Mouse (Mus musculus) v-Abl transformed pro-B cells (cell line): Measurements from ENCODE around the gene Sez6l2.

Experiments used
- in situ Hi-C, 2 experiments: fragments of 400-800 bp; cut with MboI; formaldehyde crosslinking; loops; one replicate each; pipeline ENCODE4 v1.15.1; 2025; ENCODE audit not compliant: unreplicated experiment in 2 of 2

Gene Sez6l2

GRCm38 (mm10) chr7:126996449-126996848, 46.1 kb downstream of the Sez6l2 start:
- in situ Hi-C loops = no loop called here

- in situ Hi-C loops = no loop called here
Observed at GRCm38 (mm10) chr7:126999568-126999967, 49.2 kb downstream of the Sez6l2 start.

GRCm38 (mm10) chr7:127003620-127004019, 53.3 kb downstream of the Sez6l2 start:
- in situ Hi-C loops = loop anchor here in 1 of 2 experiments (10.0 kb wide), 1 partner anchor 49 kb away; the partner anchor contains the start of gene Sez6l2

GRCm38 (mm10) chr7:127004122-127004875, 53.9 kb downstream of the Sez6l2 start:
- in situ Hi-C loops = loop anchor here in 1 of 2 experiments (10.0 kb wide), 1 partner anchor 49 kb away; the partner anchor contains the start of gene Sez6l2

GRCm38 (mm10) chr7:127007313-127008024, 57.1 kb downstream of the Sez6l2 start:
- in situ Hi-C loops = loop anchor here in 1 of 2 experiments (10.0 kb wide), 1 partner anchor 53 kb away; the partner anchor contains the start of gene Sez6l2

GRCm38 (mm10) chr7:127008239-127009019, 58.1 kb downstream of the Sez6l2 start:
- in situ Hi-C loops = loop anchor here in 1 of 2 experiments (10.0 kb wide), 1 partner anchor 54 kb away; the partner anchor contains the start of gene Sez6l2

GRCm38 (mm10) chr7:127009307-127010085, 59.1 kb downstream of the Sez6l2 start:
- in situ Hi-C loops = loop anchor here (5.0 to 10.0 kb wide), 2 partner anchors 32 to 55 kb away; partner anchors contain the start of genes Cdipt (in 1 of the 2), Cdiptos (in 1 of the 2) and Sez6l2 (in 1 of the 2)

- in situ Hi-C loops = loop anchor here in 1 of 2 experiments (5.0 kb wide), 1 partner anchor 34 kb away; the partner anchor contains the start of genes Cdipt and Cdiptos
Observed at GRCm38 (mm10) chr7:127011051-127011450, 60.7 kb downstream of the Sez6l2 start.

- in situ Hi-C loops = loop anchor here in 1 of 2 experiments (5.0 kb wide), 1 partner anchor 34 kb away; the partner anchor contains the start of genes Cdipt and Cdiptos
Observed at GRCm38 (mm10) chr7:127011717-127012116, 61.4 kb downstream of the Sez6l2 start.

GRCm38 (mm10) chr7:127012374-127012773, 62.0 kb downstream of the Sez6l2 start:
- in situ Hi-C loops = loop anchor here in 1 of 2 experiments (5.0 kb wide), 1 partner anchor 35 kb away; the partner anchor contains the start of genes Cdipt and Cdiptos

GRCm38 (mm10) chr7:127012845-127013244, 62.5 kb downstream of the Sez6l2 start:
- in situ Hi-C loops = loop anchor here in 1 of 2 experiments (5.0 kb wide), 1 partner anchor 36 kb away; the partner anchor contains the start of genes Cdipt and Cdiptos

GRCm38 (mm10) chr7:127013385-127013784, 63.0 kb downstream of the Sez6l2 start:
- in situ Hi-C loops = loop anchor here in 1 of 2 experiments (5.0 kb wide), 1 partner anchor 36 kb away; the partner anchor contains the start of genes Cdipt and Cdiptos

GRCm38 (mm10) chr7:127014320-127014719, 64.0 kb downstream of the Sez6l2 start, which contains the start of gene Mvp:
TSS of gene Mvp (minus strand) at chr7:127014621.
- in situ Hi-C loops = loop anchor here in 1 of 2 experiments (5.0 kb wide), 1 partner anchor 37 kb away; the partner anchor contains the start of genes Cdipt and Cdiptos

- in situ Hi-C loops = loop anchor here (5.0 kb wide), 3 partner anchors 38 to 183 kb away; partner anchors contain the start of genes 4930451I11Rik (in 1 of the 2), Cdipt (in 1 of the 2) and Cdiptos (in 1 of the 2)
Observed at GRCm38 (mm10) chr7:127014993-127015392, 64.6 kb downstream of the Sez6l2 start.

GRCm38 (mm10) chr7:127016081-127016480, 65.7 kb downstream of the Sez6l2 start:
- in situ Hi-C loops = loop anchor here (5.0 kb wide), 2 partner anchors 86 to 184 kb away; partner anchors contain the start of gene 4930451I11Rik (in 1 of the 2)

- in situ Hi-C loops = loop anchor here (5.0 kb wide), 2 partner anchors 86 to 184 kb away; partner anchors contain the start of gene 4930451I11Rik (in 1 of the 2)
Observed at GRCm38 (mm10) chr7:127016481-127016485, 65.9 kb downstream of the Sez6l2 start, which contains the start of gene Pagr1b. TSS of gene Pagr1b (minus strand) at chr7:127016484.

- in situ Hi-C loops = loop anchor here (5.0 kb wide), 2 partner anchors 86 to 184 kb away; partner anchors contain the start of gene 4930451I11Rik (in 1 of the 2)
Observed at GRCm38 (mm10) chr7:127016486-127016938, 66.1 kb downstream of the Sez6l2 start.

GRCm38 (mm10) chr7:127016971-127017949, 66.9 kb downstream of the Sez6l2 start, which contains the start of gene Pagr1a:
TSS of gene Pagr1a (minus strand) at chr7:127017352.
- in situ Hi-C loops = loop anchor here (5.0 kb wide), 2 partner anchors 85 to 185 kb away; partner anchors contain the start of gene 4930451I11Rik (in 1 of the 2)
